Mouse (Mus musculus) ES-Bruce4 (cell line): ENCODE data around the gene Fgfr2.

Experiments used
- CTCF ChIP-seq: IDR thresholded peaks from one replicate; pipeline ENCODE4 v1.8.1; 2011; ENCODE audit warnings: low read depth, low read length
- POLR2A ChIP-seq: IDR thresholded peaks from one replicate; pipeline ENCODE4 v1.8.1; 2011; ENCODE audit warnings: low read length; ENCODE audit not compliant: insufficient read depth

DNA sequence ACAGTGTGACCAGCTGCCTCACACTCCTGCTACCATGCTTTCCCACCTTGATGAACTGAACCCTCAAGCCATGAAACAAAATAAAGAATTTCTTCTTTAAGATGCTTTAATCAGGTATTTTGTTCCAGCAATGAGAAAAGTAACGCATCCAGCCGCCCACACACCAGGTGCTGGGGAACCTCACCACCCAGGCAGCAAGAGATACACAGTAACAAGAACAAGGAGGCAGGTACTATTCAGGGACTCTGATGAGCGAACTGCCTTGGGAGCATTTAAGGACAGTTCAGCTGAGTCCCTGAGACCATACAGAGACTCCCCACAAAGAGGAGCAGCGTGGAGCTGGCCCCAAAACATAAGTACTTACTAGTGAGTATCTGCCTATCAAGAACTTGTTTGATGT, 1016.3 kb downstream of the Fgfr2 start:
- TF ChIP-seq CTCF, result no peak
- TF ChIP-seq POLR2A, result no peak
